Mouse (Mus musculus) lung, postnatal 0 days (tissue): ENCODE data around the gene Ankdd1b.

ENCODE experiments used
- CTCF ChIP-seq: IDR thresholded peaks from 2 replicates; pipeline ENCODE4 v1.5.1; 2016; ENCODE audit warnings: antibody characterized with exemption, mild to moderate bottlenecking
- EP300 ChIP-seq: IDR thresholded peaks from 2 replicates; pipeline ENCODE4 v1.6.1; 2016; ENCODE audit warnings: antibody characterized with exemption, mild to moderate bottlenecking, control low read depth

DNA sequence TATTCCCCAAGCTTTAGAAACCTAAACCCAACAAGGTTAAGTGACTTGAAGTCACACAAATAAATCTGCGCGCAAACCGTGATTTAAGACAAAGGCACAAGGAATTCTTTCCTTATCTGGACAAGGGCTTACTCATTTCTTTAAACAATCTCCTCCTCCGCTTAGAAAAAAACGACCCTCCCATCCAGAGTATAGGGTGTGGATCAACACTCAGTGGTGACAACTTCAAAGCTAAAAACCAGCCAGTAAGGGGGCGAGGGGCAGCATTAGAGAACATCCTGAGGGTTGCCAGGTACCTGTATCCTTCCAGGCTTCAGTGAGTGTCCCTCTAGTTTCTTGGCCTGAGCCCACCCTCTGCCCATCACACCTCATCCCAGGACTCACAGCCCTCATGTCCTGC is 442 bp downstream of the Ankdd1b start:
- no peak for TF ChIP-seq CTCF
- TF ChIP-seq EP300: 0 out of 2 replicates have a peak, but pooled peaks have one; percentile 31
